Mouse (Mus musculus): ENCODE data around the gene Klhl3. TPM values are rescaled to one million over a fixed set of nuclear protein-coding genes. Genes with fewer than 3 reads are reported as not detected.

Klhl3 gene
- polyA plus RNA-seq, 1 experiment: 0.79 TPM

DNA sequence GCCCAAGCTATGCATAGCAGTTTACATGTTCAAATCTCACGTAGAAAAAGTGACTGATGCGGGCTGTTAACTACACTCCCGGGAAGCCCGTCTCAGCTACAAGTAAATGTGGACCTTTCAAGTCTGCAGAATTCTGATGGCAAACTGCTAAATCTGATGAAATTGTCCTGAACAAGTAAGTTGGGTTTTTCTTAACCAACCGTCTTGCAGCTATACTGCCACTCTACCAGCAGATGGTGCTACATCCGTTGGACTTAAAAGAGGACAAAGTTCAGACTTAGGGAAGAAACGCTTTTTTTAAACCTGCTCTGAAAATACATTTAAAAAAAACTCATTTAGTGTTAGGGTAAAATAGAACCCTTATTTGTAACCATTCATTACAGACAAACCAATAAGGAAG, 12.7 kb upstream of the Klhl3 start:
- no peak for TF ChIP-seq CTCF (IDR thresholded peaks at IDR 0.05; ENCODE audit: low read depth, low read length)
- Histone ChIP-seq H3K4me1 (ENCODE audit: control insufficient read depth, insufficient read depth, low read length) (peaks cover 20% of the 10 kb centered on the region), H3K27ac (ENCODE audit: insufficient read depth, low read depth, low read length) (no peak overlapping the region), H3K4me3 (ENCODE audit: insufficient read depth, low read length) (peak overlapping the region; percentile 21)

DNA sequence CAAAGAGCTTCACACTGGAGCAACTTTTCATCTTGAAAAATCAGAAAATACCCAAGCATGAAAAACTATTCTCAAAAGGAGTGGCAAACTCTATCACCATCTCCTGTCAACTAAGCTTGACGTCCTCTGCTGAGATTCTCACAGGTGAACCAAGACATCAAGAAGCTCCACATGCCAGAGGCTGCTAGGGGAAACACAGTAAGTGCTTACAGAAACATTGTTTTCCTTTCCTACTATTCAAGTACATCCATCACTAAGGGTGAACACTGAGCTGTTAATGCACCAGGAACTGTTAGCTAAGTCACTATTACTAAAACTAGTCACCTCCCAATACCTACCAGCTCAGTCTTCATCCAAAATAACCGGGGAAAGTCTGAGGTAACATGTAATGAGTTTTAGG, 11.6 kb upstream of the Klhl3 start:
- TF ChIP-seq POLR2A (IDR thresholded peaks at IDR 0.05; ENCODE audit: borderline replicate concordance, low read depth, low read length) (no peak), CTCF (IDR thresholded peaks at IDR 0.05; ENCODE audit: low read depth, low read length) (no peak)
- Histone ChIP-seq H3K4me1 (ENCODE audit: control insufficient read depth, insufficient read depth, low read length) (peaks cover 17% of the 10 kb centered on the region), H3K27ac (ENCODE audit: insufficient read depth, low read depth, low read length) (no peak overlapping the region), H3K4me3 (ENCODE audit: insufficient read depth, low read length) (no peak overlapping the region)

DNA sequence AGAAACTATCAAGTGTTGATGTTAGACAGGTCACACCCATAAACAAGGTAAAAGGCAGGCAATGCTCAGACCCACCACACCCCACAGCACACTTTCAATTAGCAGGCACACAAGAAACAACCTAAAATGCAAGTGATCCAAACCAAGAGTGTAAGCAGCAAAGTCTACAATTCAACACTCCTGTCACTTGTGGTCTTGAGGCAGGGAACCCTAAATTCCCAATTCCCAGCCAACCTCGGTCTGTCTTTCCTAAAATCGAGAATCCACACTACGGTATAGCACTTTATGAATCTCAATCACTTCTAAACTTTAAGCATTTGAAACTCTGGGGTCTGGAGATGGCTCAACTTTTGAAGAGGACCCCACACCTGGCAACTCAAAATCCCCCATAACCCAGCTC, 10.9 kb upstream of the Klhl3 start:
- no peak overlapping the region for H3K4me3 ChIP-seq (ENCODE audit: insufficient read depth, low read length)
- TF ChIP-seq CTCF (IDR thresholded peaks at IDR 0.05; ENCODE audit: low read depth, low read length) (no peak), POLR2A (IDR thresholded peaks at IDR 0.05; ENCODE audit: borderline replicate concordance, low read depth, low read length) (no peak)
- H3K27ac ChIP-seq (ENCODE audit: insufficient read depth, low read depth, low read length): no peak overlapping the region
- peaks cover 14% of the 10 kb centered on the region for H3K4me1 ChIP-seq (ENCODE audit: control insufficient read depth, insufficient read depth, low read length)

DNA sequence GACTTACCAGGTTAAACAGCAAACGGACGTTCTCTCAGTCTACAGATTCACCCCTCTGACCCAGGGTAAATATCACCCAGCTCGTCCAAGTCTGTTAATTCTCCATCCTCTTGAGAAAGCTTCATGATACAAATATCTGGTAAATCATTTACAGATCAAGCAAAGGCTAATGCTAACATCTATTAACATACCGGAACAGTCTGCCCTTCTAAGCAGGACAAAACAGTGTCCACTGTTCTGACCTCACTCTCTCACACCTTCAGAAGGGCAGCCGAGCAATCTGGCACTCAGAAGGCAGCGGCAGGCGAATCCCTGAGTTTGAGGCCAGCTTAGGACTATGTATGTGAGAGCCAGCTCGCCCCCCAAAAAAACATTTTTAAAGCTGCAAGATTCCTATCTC, 10.0 kb upstream of the Klhl3 start:
- Histone ChIP-seq H3K4me3 (ENCODE audit: insufficient read depth, low read length) (no peak overlapping the region), H3K27ac (ENCODE audit: insufficient read depth, low read depth, low read length) (no peak overlapping the region), H3K4me1 (ENCODE audit: control insufficient read depth, insufficient read depth, low read length) (peaks cover 14% of the 10 kb centered on the region)
- no peak for TF ChIP-seq CTCF (IDR thresholded peaks at IDR 0.05; ENCODE audit: low read depth, low read length)

DNA sequence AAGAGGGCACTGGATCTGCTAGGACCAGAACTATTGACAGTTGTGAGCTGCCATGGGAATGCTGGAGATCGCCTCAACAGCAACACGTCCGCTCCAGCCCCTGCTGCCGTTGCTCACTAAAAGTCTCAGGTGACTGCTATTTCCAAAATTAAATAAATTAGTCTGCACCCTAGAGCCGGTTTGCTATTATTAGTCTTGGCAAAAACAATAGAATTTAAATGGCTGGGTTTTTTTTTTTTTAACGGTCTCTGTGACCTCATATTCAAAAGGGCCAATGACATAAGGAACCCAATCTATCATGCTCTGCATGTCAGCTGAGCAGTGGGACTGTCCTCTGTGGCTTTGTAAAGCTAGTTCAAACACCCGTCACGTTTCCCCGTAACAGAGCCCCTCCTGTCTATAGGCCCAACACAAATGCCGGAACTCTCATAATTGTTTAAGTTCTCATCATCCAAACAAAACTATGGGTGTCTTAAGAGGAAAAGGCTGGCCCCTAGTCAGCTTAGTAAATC, 9.4 kb upstream of the Klhl3 start:
- Histone ChIP-seq H3K4me3 (ENCODE audit: insufficient read depth, low read length) (no peak overlapping the region), H3K4me1 (ENCODE audit: control insufficient read depth, insufficient read depth, low read length) (peaks cover 14% of the 10 kb centered on the region), H3K27ac (ENCODE audit: insufficient read depth, low read depth, low read length) (no peak overlapping the region)
- no peak for TF ChIP-seq POLR2A (IDR thresholded peaks at IDR 0.05; ENCODE audit: borderline replicate concordance, low read depth, low read length)
- TF ChIP-seq CTCF (IDR thresholded peaks at IDR 0.05; ENCODE audit: low read depth, low read length): no peak

DNA sequence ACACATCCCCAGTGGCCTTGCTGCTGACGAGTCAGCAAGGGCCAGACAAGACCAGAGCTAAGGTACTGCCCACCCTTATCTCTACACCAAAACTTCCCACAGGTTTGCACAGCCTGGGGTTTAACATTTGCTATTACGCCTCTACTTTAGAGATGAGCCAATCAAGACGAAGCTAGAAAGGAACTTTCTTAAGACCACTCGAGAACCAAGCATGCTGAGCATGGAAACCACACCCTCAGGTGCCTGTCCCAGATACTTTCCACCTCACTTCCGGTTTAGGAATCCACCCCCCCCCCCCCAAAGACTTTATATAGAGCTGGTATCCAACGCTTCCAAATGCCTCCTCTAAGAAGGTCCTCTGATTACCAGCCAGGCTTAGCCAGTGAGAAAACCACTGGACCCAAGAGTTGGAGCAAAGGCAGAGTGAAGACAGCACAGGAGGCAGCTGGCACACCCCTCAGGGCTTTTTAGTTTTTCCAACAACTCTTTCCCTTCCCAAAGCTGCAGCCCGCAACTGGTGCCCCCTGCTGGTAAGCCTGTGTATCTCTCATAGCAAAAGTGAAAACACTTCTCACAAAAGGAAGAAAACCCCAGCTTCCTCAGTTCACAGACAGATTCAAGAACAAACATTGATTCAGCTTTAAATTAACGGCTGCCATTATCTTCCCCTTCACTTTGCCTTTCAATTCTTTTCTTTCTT, 4.1 kb upstream of the Klhl3 start:
- peaks cover 19% of the 10 kb centered on the region for H3K4me1 ChIP-seq (ENCODE audit: control insufficient read depth, insufficient read depth, low read length)
- no peak overlapping the region for H3K4me3 ChIP-seq (ENCODE audit: insufficient read depth, low read length)
- H3K27ac ChIP-seq (ENCODE audit: insufficient read depth, low read depth, low read length): no peak overlapping the region
- TF ChIP-seq POLR2A (IDR thresholded peaks at IDR 0.05; ENCODE audit: borderline replicate concordance, low read depth, low read length) (no peak), CTCF (IDR thresholded peaks at IDR 0.05; ENCODE audit: low read depth, low read length) (peak; percentile 88)

DNA sequence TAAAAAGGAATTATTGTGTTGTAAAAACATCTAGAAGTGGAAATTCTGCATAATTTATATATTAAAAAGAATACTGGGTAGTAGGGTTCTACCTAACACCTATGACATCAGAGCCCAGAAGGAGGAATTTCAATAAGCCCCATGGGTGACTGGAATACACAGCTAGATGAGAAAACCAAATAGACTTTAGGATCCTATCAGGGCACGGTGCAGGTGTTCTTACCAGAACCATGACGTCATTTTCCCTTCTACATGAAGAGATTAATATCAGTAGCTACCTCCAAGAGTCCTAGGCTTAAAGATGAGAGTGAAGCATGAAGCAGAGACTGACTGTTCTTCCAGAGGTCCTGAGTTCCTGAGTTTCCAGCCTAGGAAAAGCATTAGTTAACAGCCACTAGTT, 3.4 kb upstream of the Klhl3 start:
- TF ChIP-seq CTCF (IDR thresholded peaks at IDR 0.05; ENCODE audit: low read depth, low read length): no peak
- TF ChIP-seq POLR2A (IDR thresholded peaks at IDR 0.05; ENCODE audit: borderline replicate concordance, low read depth, low read length): no peak
- Histone ChIP-seq H3K4me3 (ENCODE audit: insufficient read depth, low read length) (no peak overlapping the region), H3K4me1 (ENCODE audit: control insufficient read depth, insufficient read depth, low read length) (peaks cover 19% of the 10 kb centered on the region), H3K27ac (ENCODE audit: insufficient read depth, low read depth, low read length) (no peak overlapping the region)

DNA sequence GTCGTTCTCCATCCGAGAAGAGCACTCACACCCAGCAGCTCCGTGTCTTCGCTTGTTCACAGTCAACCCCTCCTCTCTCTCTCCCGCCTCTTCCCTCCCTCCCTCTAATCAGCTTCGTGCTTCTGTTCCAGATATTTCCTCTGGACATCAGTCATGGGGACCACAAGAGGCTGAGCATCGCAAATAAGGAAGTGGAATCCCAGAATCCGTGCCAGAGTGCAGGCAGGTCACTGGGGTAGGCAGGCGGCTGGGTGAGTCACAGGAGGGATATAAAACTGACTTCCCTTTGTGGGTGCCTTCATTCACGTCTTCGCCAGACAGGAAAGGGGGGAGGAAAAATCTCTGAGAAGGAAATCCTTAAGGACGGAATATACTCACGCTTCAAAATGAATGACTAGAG, 1.8 kb upstream of the Klhl3 start:
- Histone ChIP-seq H3K4me3 (ENCODE audit: insufficient read depth, low read length) (no peak overlapping the region), H3K4me1 (ENCODE audit: control insufficient read depth, insufficient read depth, low read length) (peaks cover 19% of the 10 kb centered on the region), H3K27ac (ENCODE audit: insufficient read depth, low read depth, low read length) (no peak overlapping the region)
- no peak for TF ChIP-seq CTCF (IDR thresholded peaks at IDR 0.05; ENCODE audit: low read depth, low read length)
- TF ChIP-seq POLR2A (IDR thresholded peaks at IDR 0.05; ENCODE audit: borderline replicate concordance, low read depth, low read length): no peak

DNA sequence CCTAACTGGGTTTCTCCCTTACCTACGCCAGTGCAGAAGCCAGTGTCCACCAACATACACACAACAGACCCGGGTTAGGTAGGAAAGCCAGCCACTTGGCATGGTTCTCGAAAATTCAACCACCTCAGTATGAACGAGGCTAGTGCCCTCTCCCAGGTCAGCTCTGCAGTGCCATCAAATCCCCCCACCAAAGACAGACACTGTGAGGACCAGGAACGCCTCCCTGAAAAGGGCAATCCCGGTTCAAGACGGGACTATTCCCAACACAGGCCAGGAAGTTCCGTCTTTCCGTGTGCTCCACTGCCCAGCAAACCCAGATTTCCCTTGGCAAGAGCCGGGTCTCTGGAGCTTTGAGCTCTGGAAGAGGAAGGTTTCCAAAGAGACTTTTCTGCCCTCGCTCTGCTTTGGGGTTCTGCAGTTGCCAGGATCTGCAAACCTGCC, 771 bp downstream of the Klhl3 start:
- Histone ChIP-seq H3K4me3 (ENCODE audit: insufficient read depth, low read length) (peak overlapping the region; percentile 52), H3K27ac (ENCODE audit: insufficient read depth, low read depth, low read length) (no peak overlapping the region)

DNA sequence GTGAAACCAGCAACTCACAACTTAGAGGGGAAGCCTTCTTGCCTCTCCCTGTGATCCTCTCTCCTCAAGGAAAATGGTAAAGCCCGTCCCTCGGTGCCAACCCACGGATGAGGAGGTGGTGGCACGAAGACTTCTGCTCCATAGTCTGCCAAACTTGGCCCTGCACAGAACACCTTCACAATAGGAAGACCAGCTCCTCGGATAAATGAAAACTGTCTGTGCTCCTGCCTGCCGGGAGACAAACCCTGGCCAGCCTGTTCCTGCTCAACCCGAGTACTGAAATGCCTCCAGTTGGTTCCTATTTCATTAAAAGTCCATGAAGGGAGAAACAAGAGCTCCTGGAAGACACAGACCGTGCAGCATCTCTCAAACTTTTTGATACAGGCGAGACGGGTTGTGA, 1.2 kb downstream of the Klhl3 start:
- Histone ChIP-seq H3K4me3 (ENCODE audit: insufficient read depth, low read length) (no peak overlapping the region), H3K27ac (ENCODE audit: insufficient read depth, low read depth, low read length) (no peak overlapping the region), H3K4me1 (ENCODE audit: control insufficient read depth, insufficient read depth, low read length) (peaks cover 19% of the 10 kb centered on the region)
- TF ChIP-seq POLR2A (IDR thresholded peaks at IDR 0.05; ENCODE audit: borderline replicate concordance, low read depth, low read length) (no peak), CTCF (IDR thresholded peaks at IDR 0.05; ENCODE audit: low read depth, low read length) (no peak)

More for the DNA sequence above, 771 bp downstream of the Klhl3 start:
- no peak for TF ChIP-seq CTCF (IDR thresholded peaks at IDR 0.05; ENCODE audit: low read depth, low read length)
- no peak for TF ChIP-seq POLR2A (IDR thresholded peaks at IDR 0.05; ENCODE audit: borderline replicate concordance, low read depth, low read length)
- H3K4me1 ChIP-seq (ENCODE audit: control insufficient read depth, insufficient read depth, low read length): peaks cover 19% of the 10 kb centered on the region

Data from bone marrow macrophage, adult 2 months (primary cell).